Mouse (Mus musculus) heart, postnatal 10 days (tissue): ENCODE results near the gene Ube2l3. TPM values are rescaled to one million over a fixed set of nuclear protein-coding genes. Genes with fewer than 3 reads are reported as not detected.
A peak's percentile ranks its signal among the peaks of the same experiment; 100 is the strongest.

Experiments used
- DNase-seq, 2 experiments: peaks; one replicate each; pipeline ENCODE4 v3.0.0; 2021
- intact Hi-C: fragments of 180-260 bp; cut with DNase I; formaldehyde crosslinking; loops from one replicate; pipeline ENCODE4 v1.15.1; 2025
- total RNA-seq, 2 experiments: library from RNA; stranded (reverse); gene quantifications; 2 replicates each; pipeline ENCODE4 v1.2.3; 2021

The Ube2l3 gene
- total RNA-seq, 2 experiments from 2014 or later = 133 to 137 TPM

DNA sequence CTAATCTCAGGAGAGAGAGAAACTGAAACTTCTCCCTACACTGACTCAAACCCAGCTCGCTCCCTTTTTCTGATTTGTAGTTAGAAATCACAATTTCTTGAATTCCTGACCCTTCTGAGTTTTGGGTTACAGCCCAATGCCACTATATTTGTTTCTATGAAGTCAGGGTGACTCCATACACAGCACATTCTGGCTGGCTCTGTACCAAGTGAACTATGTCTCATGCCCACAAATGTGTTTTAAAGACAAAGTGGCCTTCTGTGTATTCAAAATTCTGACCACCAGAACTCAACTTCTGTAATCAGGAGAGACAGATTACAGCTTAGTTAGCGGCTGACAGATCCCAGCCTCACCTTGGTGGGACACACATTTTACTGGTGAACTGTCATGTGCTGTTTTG lies 48.1 kb downstream of the Ube2l3 start:
- no peak for DNase-seq
- intact Hi-C loops = no loop called here

DNA sequence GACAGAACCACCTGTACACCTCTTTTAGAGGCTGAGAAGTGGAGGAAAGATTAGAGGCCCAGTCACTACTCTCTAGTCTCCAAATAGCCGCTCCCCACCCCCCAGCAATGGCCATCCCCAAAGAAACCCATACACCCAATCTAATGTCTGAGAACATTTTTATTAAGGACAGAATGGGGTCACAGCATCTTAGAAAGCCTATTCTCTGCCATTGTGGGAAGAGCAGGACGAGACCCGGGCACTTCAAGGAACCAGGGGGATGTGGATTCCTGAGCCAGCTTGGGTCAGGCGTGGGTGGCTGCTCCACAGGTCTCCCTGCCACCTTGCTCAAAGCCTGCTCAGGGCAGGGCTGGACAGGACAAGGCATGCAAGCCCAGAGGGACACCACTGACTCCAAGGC lies 50.6 kb downstream of the Ube2l3 start:
- no peak for DNase-seq
- intact Hi-C loops = no loop called here

DNA sequence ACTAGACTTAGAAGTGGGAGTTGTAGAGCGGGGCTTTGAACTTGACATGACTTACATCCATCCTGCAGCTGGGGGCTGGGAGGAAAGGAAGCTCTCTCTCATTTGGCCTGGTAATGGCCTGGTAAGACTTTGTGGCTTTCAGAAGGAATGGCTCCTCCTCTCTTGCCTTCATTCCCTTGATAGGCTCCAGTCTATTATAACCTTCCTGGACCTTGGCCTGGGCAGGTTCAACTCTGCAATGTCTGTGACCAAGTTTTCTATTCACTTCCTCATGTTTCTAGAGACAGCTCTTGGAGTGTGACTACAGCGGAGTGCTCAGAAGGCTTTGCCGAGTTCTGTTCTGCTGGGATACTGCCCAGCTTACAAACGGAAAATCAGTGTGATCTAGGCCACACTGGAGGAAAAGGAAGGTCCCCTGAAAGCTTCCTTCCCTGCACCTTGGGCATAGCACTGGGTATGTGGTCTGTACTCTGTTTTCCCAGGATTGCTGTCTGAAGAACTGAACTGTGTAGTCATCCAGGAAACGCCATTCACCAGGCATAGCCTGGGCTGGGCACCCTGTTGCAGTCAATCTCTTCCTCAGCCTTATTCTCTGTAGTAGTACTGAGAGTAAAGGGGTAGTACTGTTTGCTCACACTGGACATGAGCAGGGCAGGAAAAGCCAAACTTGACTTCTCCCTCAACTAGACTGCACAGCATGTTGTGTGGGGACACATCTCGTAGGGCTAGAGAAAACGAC lies 51.8 kb downstream of the Ube2l3 start:
- intact Hi-C loops = no loop called here
- DNase-seq = no peak

DNA sequence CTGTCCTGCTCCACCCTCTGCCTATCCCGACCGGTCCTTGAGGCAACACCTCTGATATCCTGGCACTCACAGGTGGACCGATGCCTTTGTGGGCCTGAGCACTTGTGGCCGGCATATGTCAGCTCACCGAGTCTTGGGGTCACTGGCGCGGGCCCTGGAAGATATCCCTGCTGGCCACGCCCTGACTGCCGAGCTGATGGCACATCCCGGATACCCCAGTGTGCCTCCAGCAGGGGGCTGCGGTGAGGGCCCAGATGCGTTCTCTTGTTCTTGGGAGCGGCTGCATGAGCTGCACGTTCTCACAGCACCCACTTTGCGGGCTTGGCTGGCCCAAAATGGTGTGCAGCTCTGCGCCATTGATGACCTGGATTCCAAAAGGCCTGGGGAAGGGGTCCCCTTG lies 54.4 kb downstream of the Ube2l3 start:
- intact Hi-C loops = loop anchor here (5.0 kb wide), 2 partner anchors 54 to 124 kb away; partner anchors contain the start of gene Ube2l3
- DNase-seq = peak; percentile 13 to 38

DNA sequence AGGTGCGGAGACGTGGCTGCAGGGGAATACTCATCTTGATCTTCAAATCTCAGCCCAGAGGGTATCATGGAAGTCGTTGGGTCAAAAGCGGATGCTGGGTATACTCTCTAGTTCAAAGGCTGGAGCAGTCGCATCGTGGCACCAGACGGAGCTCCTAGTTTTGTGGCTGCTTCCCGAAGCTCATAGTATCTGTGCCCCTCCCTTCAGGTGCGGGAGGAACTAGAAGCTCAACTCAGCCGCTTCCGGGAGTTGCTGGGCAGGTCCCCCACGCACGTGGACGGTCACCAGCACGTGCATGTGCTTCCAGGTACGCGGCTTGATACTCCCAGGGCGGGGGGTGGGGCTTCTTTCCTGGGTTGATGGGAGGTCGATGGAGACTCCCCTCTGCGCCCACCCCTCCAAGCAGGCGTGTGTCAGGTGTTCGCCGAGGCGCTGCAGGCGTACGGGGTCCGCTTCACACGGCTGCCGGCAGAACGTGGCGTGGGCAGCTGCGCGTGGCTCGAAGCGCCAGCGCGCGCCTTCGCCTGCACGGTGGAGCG lies 55.0 kb downstream of the Ube2l3 start:
- intact Hi-C loops = loop anchor here (5.0 kb wide), 2 partner anchors 55 to 125 kb away; partner anchors contain the start of gene Ube2l3
- no peak for DNase-seq

DNA sequence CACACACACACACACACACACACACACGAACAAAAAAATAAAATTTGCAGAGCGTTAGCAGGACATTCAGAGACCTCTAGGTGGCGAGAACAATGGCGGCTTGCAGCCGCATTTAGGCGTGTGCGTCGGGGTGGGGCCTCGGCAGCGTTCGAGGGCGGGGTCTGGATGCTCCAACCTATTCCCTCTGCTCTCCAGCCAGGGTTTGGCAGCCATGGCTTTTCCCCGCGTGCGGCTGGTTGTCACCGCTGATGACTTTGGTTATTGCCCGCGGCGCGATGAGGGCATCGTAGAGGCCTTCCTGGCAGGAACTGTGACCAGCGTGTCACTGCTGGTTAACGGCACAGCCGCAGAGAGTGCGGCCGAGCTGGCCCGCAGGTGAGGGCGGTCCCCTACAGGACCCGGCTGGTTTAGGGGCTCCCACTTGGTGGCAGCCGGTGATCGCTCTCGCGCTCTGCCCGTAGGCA lies 55.6 kb downstream of the Ube2l3 start, which contains the start of gene Ccdc116:
Ccdc116 (minus strand) TSS at position 458 of the 464 bp plus-strand sequence.
- peak; percentile 82 to 87 for DNase-seq
- intact Hi-C loops = loop anchor here (5.0 kb wide), 2 partner anchors 55 to 125 kb away; partner anchors contain the start of gene Ube2l3

DNA sequence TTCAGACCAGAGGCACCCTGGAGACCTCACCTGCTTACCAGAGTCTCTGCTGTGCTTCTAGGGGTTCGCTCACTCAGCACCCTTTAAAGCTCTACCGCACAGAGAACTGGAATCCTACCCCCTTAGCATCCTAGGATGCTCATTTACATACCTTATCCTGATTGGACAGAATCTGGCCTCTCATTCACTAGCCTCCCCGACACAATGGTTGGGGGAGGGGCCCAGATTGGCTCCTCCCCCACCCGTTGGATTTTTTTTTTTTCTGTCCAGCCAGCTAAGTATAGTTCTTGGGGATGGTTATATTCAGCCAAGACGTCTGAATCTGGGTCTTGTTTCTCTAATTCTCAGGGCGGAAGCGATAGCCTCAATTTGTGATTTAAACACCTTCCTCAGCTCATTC lies 58.1 kb downstream of the Ube2l3 start, which contains the start of gene Ydjc:
Ydjc (plus strand) TSS at position 283 of the 400 bp plus-strand sequence.
- intact Hi-C loops = no loop called here
- DNase-seq = no peak

DNA sequence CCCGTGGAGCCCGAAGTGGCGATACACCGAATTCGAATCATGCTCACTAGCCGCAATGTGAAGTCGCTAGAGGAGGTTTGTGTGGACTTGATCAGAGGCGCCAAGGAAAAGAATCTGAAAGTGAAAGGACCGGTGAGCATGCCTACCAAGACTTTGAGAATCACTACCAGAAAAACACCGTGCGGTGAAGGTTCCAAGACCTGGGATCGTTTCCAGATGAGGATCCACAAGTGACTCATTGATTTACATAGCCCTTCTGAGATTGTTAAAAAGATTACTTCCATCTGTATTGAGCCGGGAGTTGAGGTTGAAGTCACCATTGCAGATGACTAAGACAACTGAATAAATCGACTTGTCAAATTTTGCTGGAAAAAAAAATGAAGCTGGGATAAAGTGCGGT lies 65.1 kb downstream of the Ube2l3 start:
- no peak for DNase-seq
- intact Hi-C loops = no loop called here

DNA sequence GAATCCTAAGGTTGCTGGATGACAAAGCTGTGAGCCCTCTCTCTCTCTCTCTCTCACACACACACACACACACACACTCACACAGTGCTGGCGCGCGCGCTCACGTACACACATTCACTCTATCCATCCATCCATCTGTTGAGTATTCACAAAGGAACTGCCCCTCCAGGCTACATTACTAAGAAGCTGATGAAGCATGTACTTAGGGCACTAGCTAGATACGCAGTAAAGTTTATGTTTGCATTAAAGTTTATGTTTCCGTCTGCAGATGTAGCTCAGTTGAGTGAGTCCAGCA lies 69.6 kb downstream of the Ube2l3 start:
- DNase-seq = no peak
- intact Hi-C loops = loop anchor here (5.0 kb wide), 1 partner anchor 144 kb away; the partner anchor contains the start of gene Tmem191c

DNA sequence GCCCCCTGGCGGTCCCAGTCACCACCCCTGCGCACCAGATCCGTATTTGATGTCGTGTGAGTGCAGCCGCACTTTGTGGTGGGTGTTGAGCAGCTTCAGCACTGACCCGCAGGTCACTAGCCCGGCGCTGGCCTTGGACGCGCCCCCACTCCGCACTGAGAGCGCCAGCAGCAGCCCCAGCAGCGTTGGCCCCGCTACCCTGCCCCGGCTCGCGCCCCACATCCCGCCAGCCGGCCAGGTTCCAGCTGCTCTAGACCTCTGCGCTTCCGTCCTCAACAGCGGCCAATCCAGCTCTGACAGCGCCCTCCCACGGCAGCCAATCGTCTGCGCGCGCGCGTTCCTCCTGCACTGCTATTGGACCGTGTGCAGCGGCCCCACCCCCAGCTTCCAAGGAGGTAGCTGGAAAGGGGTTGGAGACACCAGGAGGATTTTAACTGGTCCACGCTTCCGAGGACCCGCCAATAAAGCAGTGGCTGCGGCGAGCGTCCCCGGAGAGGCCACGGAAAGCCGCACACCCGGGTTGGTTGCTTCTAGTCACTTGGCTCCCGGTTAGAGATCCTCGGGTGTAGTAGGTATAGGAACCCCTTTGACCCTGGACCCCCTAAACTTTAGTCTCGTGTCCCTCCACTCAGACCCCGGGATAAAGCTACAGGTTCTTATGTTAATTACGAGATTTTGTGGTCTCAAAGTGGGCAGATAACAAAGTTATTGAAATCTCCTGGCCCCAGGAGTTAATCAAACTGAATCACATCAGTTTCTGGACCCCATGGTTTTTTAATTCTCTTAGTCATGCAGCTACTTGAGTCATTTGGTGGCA lies 70.2 kb downstream of the Ube2l3 start, which contains the start of gene Sdf2l1:
Sdf2l1 (minus strand) TSS at position 295 of the 817 bp plus-strand sequence.
- peak; percentile 97 to 98 for DNase-seq
- intact Hi-C loops = loop anchor here (5.0 kb wide), 1 partner anchor 145 kb away; the partner anchor contains the start of gene Tmem191c

DNA sequence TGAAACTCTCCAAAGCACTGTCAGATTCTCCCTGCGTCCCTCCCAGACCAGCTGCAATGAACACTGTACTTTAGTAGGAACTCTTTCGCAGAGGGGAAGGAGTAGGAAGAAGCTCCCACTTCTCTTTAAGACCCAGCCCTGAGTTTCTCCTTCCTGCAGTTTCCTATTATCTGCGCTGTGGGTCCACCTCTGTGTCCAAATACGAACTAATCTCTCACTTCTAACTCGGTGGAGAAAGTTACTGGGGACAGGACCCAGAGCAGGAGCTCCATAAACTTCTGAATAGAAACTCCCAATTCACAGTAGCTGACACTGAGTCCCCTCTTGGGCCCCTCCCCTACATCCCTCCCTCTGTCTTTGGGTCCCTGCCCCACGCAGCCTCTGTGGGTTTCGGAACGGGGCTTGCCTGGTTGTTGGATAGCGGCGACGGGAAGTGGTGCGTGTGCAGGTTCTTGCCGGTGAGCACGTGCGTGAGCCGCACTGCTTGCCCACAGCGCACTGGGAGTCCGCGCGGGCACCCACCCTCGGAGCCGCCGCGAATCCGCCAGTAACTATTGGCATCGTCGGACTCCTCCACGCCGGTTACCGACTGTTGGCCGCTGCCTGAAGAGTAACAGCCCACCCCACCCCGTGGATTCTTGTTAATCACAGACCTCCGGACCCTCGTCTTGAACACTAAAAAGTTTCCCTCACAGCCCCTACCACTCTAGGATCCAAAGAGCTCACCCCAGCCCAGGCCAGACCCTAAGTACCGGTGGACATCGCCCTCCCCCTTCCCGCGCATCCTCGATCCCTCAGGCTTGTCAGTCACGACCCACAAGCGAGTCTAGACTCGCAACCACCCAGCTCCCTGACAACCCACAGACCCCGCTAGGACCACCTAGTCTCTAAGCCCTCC lies 71.0 kb downstream of the Ube2l3 start:
- intact Hi-C loops = loop anchor here (5.0 kb wide), 1 partner anchor 146 kb away; the partner anchor contains the start of gene Tmem191c
- peak in 1 of 2 experiments; percentile 31 for DNase-seq

DNA sequence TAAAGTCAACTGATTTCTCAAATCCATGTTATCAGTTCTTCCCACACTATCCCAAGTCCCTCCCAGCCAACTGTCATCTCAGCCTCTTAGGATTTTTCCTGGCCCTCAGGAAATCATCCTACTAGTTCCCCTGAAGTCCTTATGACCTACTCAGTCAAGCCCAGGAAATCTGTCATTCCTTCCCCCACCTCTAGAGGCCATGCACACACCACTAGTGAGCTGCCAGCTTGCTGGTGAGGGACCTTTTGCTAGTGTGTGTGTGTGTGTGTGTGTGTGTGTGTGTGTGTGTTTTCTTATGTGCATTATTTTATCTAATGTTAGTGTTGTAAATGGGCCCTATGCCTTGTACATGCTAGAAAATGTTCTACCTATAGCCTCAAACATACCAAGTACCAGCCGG lies 75.2 kb downstream of the Ube2l3 start:
- intact Hi-C loops = loop anchor here (2.0 to 5.0 kb wide), 2 partner anchors 80 to 165 kb away; no protein-coding TSS in a partner anchor

DNA sequence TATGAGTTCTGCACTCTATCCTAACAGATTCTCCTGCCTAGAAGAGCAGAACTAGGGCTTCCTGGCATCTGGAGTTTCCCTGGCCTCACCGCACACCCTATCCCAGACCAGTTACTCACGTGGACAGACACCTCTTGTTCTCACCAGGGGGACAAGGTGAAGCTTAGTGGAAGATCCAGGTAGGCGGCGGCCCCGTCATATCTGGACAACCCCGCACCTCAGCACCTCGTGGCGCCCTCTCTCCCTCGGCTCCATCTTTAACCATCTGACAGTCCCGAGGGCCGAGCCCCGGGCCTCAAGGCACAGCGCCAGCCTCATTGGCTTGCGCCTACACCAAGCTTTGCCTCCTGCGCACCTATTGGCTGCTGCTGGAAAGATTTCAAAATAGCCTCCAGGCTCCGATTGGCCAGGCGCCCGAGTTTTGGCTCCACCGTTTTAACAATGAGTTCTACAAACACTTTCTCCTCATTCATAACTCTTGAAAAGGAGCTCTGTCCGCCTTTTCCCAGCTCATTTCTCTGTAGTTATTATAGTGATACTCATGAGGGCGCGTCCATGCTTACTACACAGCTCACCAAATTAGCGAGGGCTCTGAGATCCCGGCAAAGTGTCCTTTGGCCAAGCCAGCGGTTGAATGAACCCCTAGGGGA lies 77.5 kb downstream of the Ube2l3 start, which contains the start of gene 2610318N02Rik:
2610318N02Rik (minus strand) TSS at position 297 of the 650 bp plus-strand sequence.
- intact Hi-C loops = loop anchor here (5.0 kb wide), 1 partner anchor 167 kb away; no protein-coding TSS in a partner anchor
- peak; percentile 67 to 75 for DNase-seq

More for the DNA sequence above, 75.2 kb downstream of the Ube2l3 start:
- peak; percentile 58 to 76 for DNase-seq

DNA sequence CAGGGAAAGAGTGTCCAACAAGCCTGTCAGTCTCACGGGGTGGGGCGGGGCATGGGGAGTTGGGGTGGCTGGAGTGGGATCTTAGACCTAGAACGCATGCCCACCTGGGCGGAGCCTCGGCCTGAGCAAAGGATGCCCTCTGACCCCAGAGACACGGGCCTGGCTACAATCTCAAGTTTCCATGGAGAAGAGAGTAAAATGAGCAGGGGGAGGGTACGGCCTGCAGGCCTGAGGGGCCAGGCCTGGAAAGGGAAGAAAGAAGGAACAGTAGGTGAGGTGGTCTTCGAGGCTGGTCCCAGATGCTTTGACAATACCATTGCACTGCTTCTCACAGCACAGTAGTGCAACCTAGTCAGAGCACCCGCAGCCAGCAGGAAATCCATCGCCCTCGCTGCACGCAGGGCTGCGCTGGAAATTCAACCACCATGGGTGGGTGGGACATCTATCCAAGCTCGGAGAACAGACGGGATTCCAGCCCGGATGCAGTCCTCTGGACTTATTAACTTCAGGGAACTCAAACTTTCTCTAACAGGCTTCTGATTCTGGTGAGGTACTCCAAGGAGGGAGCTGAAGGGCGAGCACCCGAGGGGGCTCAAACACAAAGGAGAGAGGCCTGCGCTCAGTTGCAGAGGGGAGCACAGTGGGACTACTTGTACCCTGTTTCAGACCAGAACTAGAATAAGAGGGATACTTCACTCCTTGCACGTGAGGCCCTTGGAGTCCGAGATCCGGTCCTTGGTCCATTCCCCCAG lies 78.2 kb downstream of the Ube2l3 start:
- intact Hi-C loops = no loop called here

DNA sequence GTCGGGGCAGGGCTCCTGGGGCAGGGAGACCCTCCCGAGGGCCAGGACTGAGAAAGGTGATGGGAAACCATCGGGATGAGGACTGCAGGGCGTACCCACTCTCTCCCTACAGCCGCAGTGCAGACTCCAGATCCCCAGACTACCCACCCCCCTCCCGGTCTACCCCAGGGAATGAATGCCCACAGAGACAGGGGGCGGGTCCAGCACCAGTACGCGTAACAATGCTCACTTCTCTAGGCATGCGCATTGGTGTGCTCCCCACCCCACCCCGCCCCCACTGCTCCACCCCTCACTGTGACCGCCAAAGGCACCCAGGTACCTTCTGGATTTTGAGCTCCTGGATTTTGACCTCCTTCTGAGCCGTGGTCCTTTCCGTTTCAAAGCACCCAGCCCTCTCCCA lies 80.9 kb downstream of the Ube2l3 start:
- intact Hi-C loops = no loop called here
- no peak for DNase-seq

More for the DNA sequence above, 78.2 kb downstream of the Ube2l3 start:
- no peak for DNase-seq

DNA sequence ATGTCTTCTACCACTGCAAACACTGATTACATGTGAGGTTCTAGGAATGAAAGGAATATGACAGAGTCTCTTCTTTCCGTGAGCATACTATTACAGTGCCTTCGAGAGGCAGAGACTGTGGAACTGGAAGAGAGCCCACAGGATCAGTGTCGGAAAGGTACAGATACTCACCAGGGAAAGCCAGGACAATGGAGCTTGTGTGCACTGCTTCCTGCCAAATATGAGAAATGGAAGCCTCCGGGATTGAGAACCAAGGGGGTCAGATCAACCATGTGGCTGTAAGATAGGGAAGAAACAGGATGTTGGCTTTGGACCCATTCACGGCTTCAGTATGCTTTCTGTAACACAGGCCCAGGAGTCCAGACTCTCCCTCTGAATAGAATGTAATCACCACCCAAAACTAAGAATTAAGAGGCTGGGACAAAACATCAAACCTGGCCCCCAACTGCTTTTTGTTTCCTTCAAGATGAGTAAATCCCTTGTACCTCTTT lies 85.1 kb downstream of the Ube2l3 start:
- peak; percentile 12 to 17 for DNase-seq
- intact Hi-C loops = no loop called here

DNA sequence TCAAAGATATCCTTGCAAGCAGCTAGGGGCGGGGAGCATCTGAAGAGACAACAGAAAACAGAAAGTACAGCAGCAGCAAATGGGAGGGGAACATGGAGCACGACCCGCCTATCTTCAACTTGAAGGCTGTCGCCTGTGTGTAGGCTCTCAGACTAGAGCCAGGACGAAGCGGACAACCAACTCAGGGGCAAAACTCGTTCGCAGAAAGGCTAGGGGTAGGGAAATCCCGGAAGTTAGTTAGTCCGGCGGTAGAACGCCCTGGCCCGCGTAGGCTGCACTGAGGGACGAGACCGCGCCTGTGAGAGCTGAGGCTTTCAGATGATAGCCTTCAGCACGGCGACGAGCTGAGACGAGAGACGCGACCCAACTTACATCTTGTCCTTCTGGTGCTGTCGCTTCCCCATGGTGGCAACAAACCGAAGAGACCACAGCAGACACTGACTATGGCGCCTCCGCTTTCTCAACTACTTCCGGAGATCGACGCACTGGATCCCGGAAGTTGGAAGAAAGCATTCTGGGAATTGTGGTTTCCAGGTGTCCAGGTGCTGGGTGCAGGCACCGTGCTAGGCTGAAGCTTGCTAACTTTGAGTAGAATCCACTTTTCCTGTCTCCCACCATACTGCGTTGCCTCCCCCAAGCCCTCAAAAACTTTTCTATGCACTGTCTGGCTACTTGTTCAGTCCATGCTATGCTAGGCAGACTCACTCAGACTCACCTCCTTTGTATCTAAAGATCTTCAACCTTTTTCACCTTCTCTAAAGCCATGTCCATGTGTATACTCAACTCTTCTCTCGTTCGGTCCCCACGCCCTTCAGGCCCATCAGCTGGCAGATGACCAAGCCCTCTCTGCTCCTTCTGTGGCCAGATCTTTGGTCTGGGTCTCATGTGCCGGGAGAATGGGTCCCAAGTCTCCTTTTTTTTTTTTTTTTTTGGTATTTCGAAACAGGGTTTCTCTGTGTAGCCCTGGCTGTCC lies 91.4 kb downstream of the Ube2l3 start, which contains the start of gene Ppil2:
Ppil2 (minus strand) TSS at position 487 of the 973 bp plus-strand sequence.
- intact Hi-C loops = no loop called here
- DNase-seq = peak; percentile 80 to 84
